Mouse (Mus musculus) bone marrow, adult 2 months (tissue): Measurements from ENCODE around the gene Klhdc1.

Source experiments
- CTCF ChIP-seq: fragments of 200-500 bp; IDR thresholded peaks from 2 replicates; pipeline ENCODE4 v1.5.1; 2011; ENCODE audit warnings: low read length, control low read depth; ENCODE audit not compliant: control insufficient read depth, insufficient read depth
- POLR2A ChIP-seq: fragments of 200-500 bp; IDR thresholded peaks from 2 replicates; pipeline ENCODE4 v1.6.1; 2011; ENCODE audit warnings: low read depth, mild to moderate bottlenecking, control low read depth, low read length, borderline replicate concordance; ENCODE audit not compliant: control insufficient read depth

- TF ChIP-seq CTCF, result no peak
- no peak for TF ChIP-seq POLR2A
Measured at GRCm38 (mm10) chr12:69191396-69191795, 49.6 kb upstream of the Klhdc1 start.
